10 mouse cellular contexts compared by ENCODE assay signal in genomic region chr7:134566322-134566721, GRCm38 (mm10).
DNase-seq lines count a peak whose midpoint lies in the region; ATAC-seq lines count a peak whose summit lies in the region.
"Had no signal": no experiment of that assay in that cellular context is flagged by ENCODE, and none has a peak within 500 bp of the region (broad histone marks: within the 10 kb centered on the region; RNA-seq: fewer than 3 reads in every experiment).

No protein-coding gene starts in this region.

- no peak overlapping the region for H3K9ac ChIP-seq in hindbrain, embryonic 14.5 days
- no peak overlapping the region for H3K9ac ChIP-seq in hindbrain, embryonic 12.5 days
- H3K9ac ChIP-seq in limb, embryonic 11.5 days (ENCODE audit: low read length), result no peak overlapping the region
- H3K9ac ChIP-seq: embryonic facial prominence, embryonic 13.5 days; neural tube, embryonic 12.5 days had no signal

- peak; percentile 66 for DNase-seq in hindbrain, embryonic 14.5 days (ENCODE audit: low spot score)
- DNase-seq in adrenal gland, postnatal 36 days, result peak; percentile 86 to 92
- DNase-seq in fibroblast of lung, adult 2 months (ENCODE audit: low read depth), result peak; percentile 36
- peak; percentile 88 for DNase-seq in kidney, adult 9 months
- DNase-seq in limb, embryonic 11.5 days (ENCODE audit: low spot score), result peak; percentile 79
- DNase-seq in retina, postnatal 7 days (ENCODE audit: low read depth, low spot score), result peak; percentile 31
- peak; percentile 52 to 69 for DNase-seq in urinary bladder, postnatal 36 days (ENCODE audit: low spot score in 2 of 2)

- no peaks in the 10 kb centered on the region for H3K9me3 ChIP-seq in hindbrain, embryonic 14.5 days (ENCODE audit: control insufficient read depth, low read length)
- H3K9me3 ChIP-seq in hindbrain, embryonic 12.5 days (replicated peaks), result no peaks in the 10 kb centered on the region
- no peaks in the 10 kb centered on the region for H3K9me3 ChIP-seq in limb, embryonic 11.5 days (ENCODE audit: control insufficient read depth, low read length)
- H3K9me3 ChIP-seq: embryonic facial prominence, embryonic 13.5 days had no signal

- no peaks in the 10 kb centered on the region for H3K4me1 ChIP-seq in hindbrain, embryonic 14.5 days (replicated peaks; ENCODE audit: control insufficient read depth, insufficient read depth, low read length)
- no peaks in the 10 kb centered on the region for H3K4me1 ChIP-seq in hindbrain, embryonic 12.5 days
- H3K4me1 ChIP-seq in limb, embryonic 11.5 days (ENCODE audit: control insufficient read depth, insufficient read depth, low read length), result no peaks in the 10 kb centered on the region
- H3K4me1 ChIP-seq: embryonic facial prominence, embryonic 13.5 days; neural tube, embryonic 12.5 days had no signal

- H3K4me2 ChIP-seq in hindbrain, embryonic 14.5 days (replicated peaks), result no peak overlapping the region
- H3K4me2 ChIP-seq in hindbrain, embryonic 12.5 days (replicated peaks), result no peak overlapping the region
- H3K4me2 ChIP-seq in limb, embryonic 11.5 days (ENCODE audit: low read depth, severe bottlenecking), result no peak overlapping the region
- H3K4me2 ChIP-seq: embryonic facial prominence, embryonic 13.5 days; neural tube, embryonic 12.5 days had no signal

- H3K4me3 ChIP-seq in hindbrain, embryonic 14.5 days (replicated peaks; ENCODE audit: low read length), result no peak overlapping the region
- no peak overlapping the region for H3K4me3 ChIP-seq in hindbrain, embryonic 12.5 days
- H3K4me3 ChIP-seq in limb, embryonic 11.5 days (ENCODE audit: low read depth, low read length), result no peak overlapping the region
- H3K4me3 ChIP-seq: embryonic facial prominence, embryonic 13.5 days; neural tube, embryonic 12.5 days had no signal

- 74% methylated on average over 5 of the region's 5 CpGs for WGBS in hindbrain, embryonic 14.5 days
- WGBS in hindbrain, embryonic 12.5 days, result 76% methylated on average over 5 of the region's 5 CpGs
- 76% methylated on average over 5 of the region's 5 CpGs for WGBS in limb, embryonic 11.5 days

- no peak overlapping the region for H3K27ac ChIP-seq in hindbrain, embryonic 14.5 days
- no peak overlapping the region for H3K27ac ChIP-seq in hindbrain, embryonic 12.5 days
- no peak overlapping the region for H3K27ac ChIP-seq in limb, embryonic 11.5 days (replicated peaks; ENCODE audit: low read depth, low read length)
- H3K27ac ChIP-seq: embryonic facial prominence, embryonic 13.5 days; neural tube, embryonic 12.5 days had no signal

- no peaks in the 10 kb centered on the region for H3K36me3 ChIP-seq in hindbrain, embryonic 14.5 days (replicated peaks; ENCODE audit: control insufficient read depth, insufficient read depth)
- no peaks in the 10 kb centered on the region for H3K36me3 ChIP-seq in hindbrain, embryonic 12.5 days
- no peaks in the 10 kb centered on the region for H3K36me3 ChIP-seq in limb, embryonic 11.5 days (ENCODE audit: control insufficient read depth, insufficient read depth, low read length)
- H3K36me3 ChIP-seq: embryonic facial prominence, embryonic 13.5 days; neural tube, embryonic 12.5 days had no signal

- ATAC-seq in hindbrain, embryonic 14.5 days (ENCODE audit: low FRiP score), result no peak
- no peak for ATAC-seq in hindbrain, embryonic 12.5 days (ENCODE audit: low FRiP score)
- no peak for ATAC-seq in limb, embryonic 11.5 days (ENCODE audit: insufficient number of reproducible peaks, low FRiP score, low TSS enrichment, low read depth)

- H3K27me3 ChIP-seq in hindbrain, embryonic 14.5 days (ENCODE audit: control insufficient read depth, insufficient read depth, low read length), result no peaks in the 10 kb centered on the region
- no peaks in the 10 kb centered on the region for H3K27me3 ChIP-seq in hindbrain, embryonic 12.5 days
- no peaks in the 10 kb centered on the region for H3K27me3 ChIP-seq in limb, embryonic 11.5 days (ENCODE audit: control insufficient read depth, insufficient read depth, low read length)
- H3K27me3 ChIP-seq: embryonic facial prominence, embryonic 13.5 days; neural tube, embryonic 12.5 days had no signal

Comparison
In these comparisons a context has a peak if more than half of its experiments do, and no peak if none do; other contexts are left out.
1. DNase-seq: peak in every context shown above with its lines; median percentile 89 in adrenal gland, postnatal 36 days; 88 in kidney, adult 9 months; 79 in limb, embryonic 11.5 days; 66 in hindbrain, embryonic 14.5 days; 60 in urinary bladder, postnatal 36 days; 36 in fibroblast of lung, adult 2 months; 31 in retina, postnatal 7 days.